Mouse (Mus musculus): ENCODE results near the gene Pde4d.

DNA sequence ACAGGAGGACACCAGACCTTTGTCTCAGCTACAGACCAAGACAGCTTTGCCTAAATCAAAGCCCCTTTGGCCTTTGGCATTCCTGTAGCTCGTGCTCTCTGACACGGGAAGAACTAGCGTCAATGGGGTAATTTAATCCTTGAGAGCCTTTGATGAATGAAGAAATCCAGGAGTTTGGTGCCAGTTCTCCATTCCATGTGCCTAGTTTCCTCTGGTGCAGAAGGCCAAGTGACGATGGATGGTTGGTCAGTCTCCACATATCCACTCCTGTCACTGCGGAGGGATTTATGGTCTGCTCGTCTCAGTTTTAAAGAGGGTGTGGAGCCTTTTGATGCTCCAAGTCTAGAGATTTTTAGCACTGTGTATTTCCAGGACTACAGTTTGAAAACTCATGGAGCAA, 1036.4 kb downstream of the Pde4d start:
- TF ChIP-seq CTCF (IDR thresholded peaks at IDR 0.05; ENCODE audit: insufficient read depth, low read depth, low read length): no peak
- no peak for TF ChIP-seq POLR2A (IDR thresholded peaks at IDR 0.05; ENCODE audit: insufficient read depth, low read depth, low read length)
